Mouse (Mus musculus): ENCODE results near the gene Clk4. TPM values are rescaled to one million over a fixed set of nuclear protein-coding genes. Genes with fewer than 3 reads are reported as not detected.

The Clk4 gene
- polyA plus RNA-seq (2016; fragmentation: Nextera tagmentation; extraction: Ambion mirVana): 168 and 169 TPM in 2 replicates

GRCm38 (mm10) chr11:51261680-51262219 is at the start of gene Clk4:
Clk4 (plus strand) TSS chr11:51261730.
- H3K4me2 ChIP-seq: peak within 1 kb of the TSS; percentile 68
- peaks cover 7% of the 10 kb centered on the region; the same call in 1 of the 2 replicates for H3K36me3 ChIP-seq
- H3K4me3 ChIP-seq (replicated peaks): peak within 1 kb of the TSS; percentile 94
- WGBS: 85% methylated on average over 3 of the region's 3 CpGs
- no peak for ATAC-seq (ENCODE audit: insufficient number of reproducible peaks, insufficient read depth, low FRiP score, low TSS enrichment, low read depth)
- H3K27me3 ChIP-seq: no peaks in the 10 kb centered on the region
- H3K9me3 ChIP-seq: no peaks in the 10 kb centered on the region
- H3K4me1 ChIP-seq (replicated peaks): peaks cover 23% of the 10 kb centered on the region
- H3K27ac ChIP-seq: peak within 1 kb of the TSS; percentile 94
- peak within 1 kb of the TSS; percentile 95 for H3K9ac ChIP-seq (replicated peaks)

- H3K27ac ChIP-seq: no peak overlapping the region
- H3K4me3 ChIP-seq (replicated peaks): no peak overlapping the region
- ATAC-seq (ENCODE audit: insufficient number of reproducible peaks, insufficient read depth, low FRiP score, low TSS enrichment, low read depth): no peak
- H3K4me1 ChIP-seq (replicated peaks): no peaks in the 10 kb centered on the region
- no peaks in the 10 kb centered on the region for H3K9me3 ChIP-seq
- no peak overlapping the region for H3K9ac ChIP-seq (replicated peaks)
- no peaks in the 10 kb centered on the region for H3K27me3 ChIP-seq
- H3K36me3 ChIP-seq: no peaks in the 10 kb centered on the region
- 82% methylated on average over 7 of the region's 7 CpGs for WGBS
- H3K4me2 ChIP-seq: no peak overlapping the region
Observed at GRCm38 (mm10) chr11:51214021-51214420, 47.5 kb upstream of the Clk4 start.

- Histone ChIP-seq H3K36me3 (no peaks in the 10 kb centered on the region), H3K9me3 (no peaks in the 10 kb centered on the region), H3K4me1 (replicated peaks) (no peaks in the 10 kb centered on the region), H3K27me3 (no peaks in the 10 kb centered on the region), H3K4me3 (replicated peaks) (no peak overlapping the region), H3K27ac (no peak overlapping the region), H3K9ac (replicated peaks) (no peak overlapping the region), H3K4me2 (no peak overlapping the region)
- 84% methylated on average over 12 of the region's 12 CpGs for WGBS
- no peak for ATAC-seq (ENCODE audit: insufficient number of reproducible peaks, insufficient read depth, low FRiP score, low TSS enrichment, low read depth)
Observed at GRCm38 (mm10) chr11:51219396-51219980, 42.0 kb upstream of the Clk4 start.

- no peak for ATAC-seq (ENCODE audit: insufficient number of reproducible peaks, insufficient read depth, low FRiP score, low TSS enrichment, low read depth)
- no peaks in the 10 kb centered on the region for H3K27me3 ChIP-seq
- H3K4me3 ChIP-seq (replicated peaks): no peak within 1 kb of the TSS
- no peak within 1 kb of the TSS for H3K27ac ChIP-seq
- no peak within 1 kb of the TSS for H3K9ac ChIP-seq (replicated peaks)
- H3K4me2 ChIP-seq: no peak within 1 kb of the TSS
- no peaks in the 10 kb centered on the region for H3K9me3 ChIP-seq
- no peaks in the 10 kb centered on the region for H3K4me1 ChIP-seq (replicated peaks)
- no peaks in the 10 kb centered on the region for H3K36me3 ChIP-seq
- WGBS: 95% methylated on average over 11 of the region's 11 CpGs
Observed at GRCm38 (mm10) chr11:51220308-51220707, 41.2 kb upstream of the Clk4 start, which contains the start of gene Gm12569. Gm12569 (plus strand) TSS chr11:51220473.

GRCm38 (mm10) chr11:51227104-51227503 is 34.4 kb upstream of the Clk4 start:
- ATAC-seq (ENCODE audit: insufficient number of reproducible peaks, insufficient read depth, low FRiP score, low TSS enrichment, low read depth): no peak
- Histone ChIP-seq H3K9me3 (no peaks in the 10 kb centered on the region), H3K4me2 (no peak overlapping the region), H3K36me3 (no peaks in the 10 kb centered on the region), H3K4me3 (replicated peaks) (no peak overlapping the region), H3K27me3 (no peaks in the 10 kb centered on the region), H3K4me1 (replicated peaks) (no peaks in the 10 kb centered on the region), H3K9ac (replicated peaks) (no peak overlapping the region), H3K27ac (no peak overlapping the region)
- WGBS: 87% methylated on average over 4 of the region's 4 CpGs

GRCm38 (mm10) chr11:51234626-51235025 is 26.9 kb upstream of the Clk4 start:
- no peak overlapping the region for H3K27ac ChIP-seq
- 87% methylated on average over 9 of the region's 9 CpGs for WGBS
- H3K27me3 ChIP-seq: no peaks in the 10 kb centered on the region
- no peaks in the 10 kb centered on the region for H3K36me3 ChIP-seq
- no peak for ATAC-seq (ENCODE audit: insufficient number of reproducible peaks, insufficient read depth, low FRiP score, low TSS enrichment, low read depth)
- no peaks in the 10 kb centered on the region for H3K9me3 ChIP-seq
- no peak overlapping the region for H3K9ac ChIP-seq (replicated peaks)
- H3K4me2 ChIP-seq: no peak overlapping the region
- H3K4me1 ChIP-seq (replicated peaks): no peaks in the 10 kb centered on the region
- H3K4me3 ChIP-seq (replicated peaks): no peak overlapping the region

- no peak for ATAC-seq (ENCODE audit: insufficient number of reproducible peaks, insufficient read depth, low FRiP score, low TSS enrichment, low read depth)
- Histone ChIP-seq H3K4me2 (no peak overlapping the region), H3K4me3 (replicated peaks) (no peak overlapping the region), H3K9me3 (no peaks in the 10 kb centered on the region), H3K27me3 (no peaks in the 10 kb centered on the region), H3K36me3 (no peaks in the 10 kb centered on the region), H3K4me1 (replicated peaks) (no peaks in the 10 kb centered on the region), H3K9ac (replicated peaks) (no peak overlapping the region), H3K27ac (no peak overlapping the region)
- 84% methylated on average over 2 of the region's 2 CpGs for WGBS
Observed at GRCm38 (mm10) chr11:51242897-51243296, 18.6 kb upstream of the Clk4 start.

- ATAC-seq (ENCODE audit: insufficient number of reproducible peaks, insufficient read depth, low FRiP score, low TSS enrichment, low read depth): no peak
- Histone ChIP-seq H3K9me3 (no peaks in the 10 kb centered on the region), H3K4me1 (replicated peaks) (no peaks in the 10 kb centered on the region), H3K27me3 (no peaks in the 10 kb centered on the region), H3K27ac (no peak overlapping the region), H3K9ac (replicated peaks) (no peak overlapping the region), H3K4me3 (replicated peaks) (no peak overlapping the region), H3K4me2 (no peak overlapping the region), H3K36me3 (no peaks in the 10 kb centered on the region)
- WGBS: 90% methylated on average over 4 of the region's 4 CpGs
Observed at GRCm38 (mm10) chr11:51257006-51257405, 4.5 kb upstream of the Clk4 start.

- Histone ChIP-seq H3K4me1 (replicated peaks) (peaks cover 23% of the 10 kb centered on the region), H3K27ac (peak within 1 kb of the TSS; percentile 94), H3K27me3 (no peaks in the 10 kb centered on the region), H3K36me3 (peaks cover 15% of the 10 kb centered on the region), H3K4me3 (replicated peaks) (peak within 1 kb of the TSS; percentile 94), H3K9me3 (no peaks in the 10 kb centered on the region), H3K9ac (replicated peaks) (peak within 1 kb of the TSS; percentile 95), H3K4me2 (peak within 1 kb of the TSS; percentile 69)
- peak; percentile 96 for ATAC-seq (ENCODE audit: insufficient number of reproducible peaks, insufficient read depth, low FRiP score, low TSS enrichment, low read depth)
- 9% methylated on average over 57 of the region's 57 CpGs for WGBS
Observed at GRCm38 (mm10) chr11:51262342-51263285, 1.1 kb downstream of the Clk4 start, which contains the start of gene BC049762. BC049762 (minus strand) TSS chr11:51263046.

GRCm38 (mm10) chr11:51263286-51263831 is 1.8 kb downstream of the Clk4 start:
- no peaks in the 10 kb centered on the region for H3K27me3 ChIP-seq
- peak; percentile 28; the same call in 1 of the 2 replicates for ATAC-seq (ENCODE audit: insufficient number of reproducible peaks, insufficient read depth, low FRiP score, low TSS enrichment, low read depth)
- peaks cover 19% of the 10 kb centered on the region for H3K36me3 ChIP-seq
- peak overlapping the region; percentile 95 for H3K9ac ChIP-seq (replicated peaks)
- WGBS: under 1% methylated on average over 50 of the region's 50 CpGs
- H3K9me3 ChIP-seq: no peaks in the 10 kb centered on the region
- peak overlapping the region; percentile 69 for H3K4me2 ChIP-seq
- H3K4me3 ChIP-seq (replicated peaks): peak overlapping the region; percentile 94
- H3K27ac ChIP-seq: peak overlapping the region; percentile 94
- peaks cover 23% of the 10 kb centered on the region for H3K4me1 ChIP-seq (replicated peaks)

- Histone ChIP-seq H3K9ac (replicated peaks) (peak overlapping the region; percentile 50; the same call in 1 of the 2 replicates), H3K27ac (no peak overlapping the region), H3K4me3 (replicated peaks) (peak overlapping the region; percentile 94), H3K36me3 (peaks cover 23% of the 10 kb centered on the region), H3K4me2 (peak overlapping the region; percentile 69), H3K9me3 (no peaks in the 10 kb centered on the region), H3K27me3 (no peaks in the 10 kb centered on the region), H3K4me1 (replicated peaks) (peaks cover 23% of the 10 kb centered on the region)
- ATAC-seq (ENCODE audit: insufficient number of reproducible peaks, insufficient read depth, low FRiP score, low TSS enrichment, low read depth): no peak
- 23% methylated on average over 6 of the region's 6 CpGs for WGBS
Observed at GRCm38 (mm10) chr11:51264352-51264751, 2.8 kb downstream of the Clk4 start.

All from limb, embryonic 12.5 days (tissue).